Mouse (Mus musculus) stomach, embryonic 14.5 days (tissue): Measurements from ENCODE around the gene Them5. TPM values are rescaled to one million over a fixed set of nuclear protein-coding genes. Genes with fewer than 3 reads are reported as not detected.

Experiments used
- ATAC-seq: fragments of 200-750 bp; cut with Nextera tagmentation; 2 replicates; pipeline ENCODE4 v1.8.0; 2017; ENCODE audit warnings: low read depth, moderate TSS enrichment; ENCODE audit not compliant: insufficient number of reproducible peaks, insufficient read depth, low FRiP score
- H3K27ac ChIP-seq: fragments of 300-500 bp; sonication (generic); 2 replicates; pipeline ENCODE4 v1.5.1; 2014; ENCODE audit warnings: mild to moderate bottlenecking, low read length, moderate library complexity, mixed read lengths
- H3K27me3 ChIP-seq: fragments of 300-500 bp; sonication (generic); 2 replicates; pipeline ENCODE4 v1.6.1; 2014; ENCODE audit warnings: low read length, control low read depth, mixed read lengths; ENCODE audit not compliant: control insufficient read depth, insufficient read depth
- H3K36me3 ChIP-seq: fragments of 300-500 bp; sonication (generic); 2 replicates; pipeline ENCODE4 v1.6.1; 2014; ENCODE audit warnings: mild to moderate bottlenecking, control low read depth, low read length, moderate library complexity, mixed read lengths; ENCODE audit not compliant: control insufficient read depth, insufficient read depth
- H3K4me1 ChIP-seq: fragments of 300-500 bp; sonication (generic); 2 replicates; pipeline ENCODE4 v1.6.1; 2014; ENCODE audit warnings: low read length, control low read depth, mixed read lengths; ENCODE audit not compliant: control insufficient read depth, insufficient read depth
- H3K4me2 ChIP-seq: fragments of 300-500 bp; sonication (generic); replicated peaks from 2 replicates; pipeline ENCODE4 v1.6.1; 2014; ENCODE audit warnings: low read depth, low read length, control low read depth
- H3K4me3 ChIP-seq: fragments of 300-500 bp; sonication (generic); 2 replicates; pipeline ENCODE4 v1.5.1; 2014; ENCODE audit warnings: low read depth, low read length, control low read depth
- H3K9ac ChIP-seq: fragments of 300-500 bp; sonication (generic); replicated peaks from 2 replicates; pipeline ENCODE4 v1.6.1; 2014; ENCODE audit warnings: low read depth, mild to moderate bottlenecking, control low read depth, low read length, moderate library complexity, mixed read lengths
- H3K9me3 ChIP-seq: fragments of 300-500 bp; sonication (generic); 2 replicates; pipeline ENCODE4 v1.6.1; 2016; ENCODE audit warnings: low read depth, low read length, control low read depth; ENCODE audit not compliant: control insufficient read depth
- WGBS: fragments of 180-500 bp; shearing (Covaris S2); extraction: QIAGEN DNeasy Blood & Tissue Kit; methylation state at CpG from one replicate; pipeline ENCODE4 v1.1.7; 2014; 5-methylcytosine and 5-hydroxymethylcytosine counted together
- polyA plus RNA-seq: library from polyadenylated mRNA; unstranded; fragments of >200 nt; fragmentation: Nextera tagmentation; extraction: Ambion mirVana; gene quantifications from 2 replicates; pipeline ENCODE4 v1.2.1, GENCODE M21; 2014

Them5 gene
- polyA plus RNA-seq, 1 experiment from 2014 or later = 1.6 TPM

DNA sequence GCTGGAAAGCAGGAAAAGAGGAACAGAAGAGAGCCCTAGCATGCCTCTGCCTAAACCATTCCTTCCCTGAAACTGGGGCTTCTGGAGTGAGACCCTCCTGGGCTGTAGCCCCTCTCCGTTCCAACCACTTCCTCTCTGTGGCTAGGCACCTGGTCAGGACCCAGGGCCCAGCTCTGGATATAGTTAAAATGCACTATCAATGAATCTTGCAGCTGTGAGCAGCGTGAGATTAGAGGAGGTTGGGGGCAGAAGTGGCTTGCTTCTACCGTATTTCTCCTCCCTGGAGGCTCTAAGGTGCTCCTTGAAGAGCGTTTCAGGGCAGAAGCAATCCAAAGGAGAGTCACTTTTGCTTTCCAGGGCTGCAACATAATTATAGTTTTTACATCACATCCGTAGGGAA lies 40.4 kb downstream of the Them5 start:
- Histone ChIP-seq H3K9ac (no peak overlapping the region), H3K4me2 (no peak overlapping the region), H3K27me3 (no peaks in the 10 kb centered on the region), H3K36me3 (no peaks in the 10 kb centered on the region), H3K9me3 (no peaks in the 10 kb centered on the region), H3K4me3 (no peak overlapping the region), H3K27ac (no peak overlapping the region), H3K4me1 (no peaks in the 10 kb centered on the region)
- no peak for ATAC-seq
- 67% methylated on average over 5 of the region's 5 CpGs for WGBS

GRCm38 (mm10) chr3:94383476-94383875 lies 41.6 kb downstream of the Them5 start:
- no peaks in the 10 kb centered on the region for H3K9me3 ChIP-seq
- H3K36me3 ChIP-seq = no peaks in the 10 kb centered on the region
- no peaks in the 10 kb centered on the region for H3K27me3 ChIP-seq
- no peak for ATAC-seq
- 56% methylated on average over 3 of the region's 3 CpGs for WGBS
- H3K4me3 ChIP-seq = no peak overlapping the region
- no peak overlapping the region for H3K4me2 ChIP-seq
- H3K9ac ChIP-seq = no peak overlapping the region
- no peaks in the 10 kb centered on the region for H3K4me1 ChIP-seq
- no peak overlapping the region for H3K27ac ChIP-seq

GRCm38 (mm10) chr3:94386671-94387070 lies 44.8 kb downstream of the Them5 start:
- no peak overlapping the region for H3K4me2 ChIP-seq
- no peaks in the 10 kb centered on the region for H3K36me3 ChIP-seq
- H3K9me3 ChIP-seq = no peaks in the 10 kb centered on the region
- no peak overlapping the region for H3K27ac ChIP-seq
- no peak overlapping the region for H3K4me3 ChIP-seq
- WGBS = 61% methylated on average over 4 of the region's 4 CpGs
- no peaks in the 10 kb centered on the region for H3K27me3 ChIP-seq
- H3K4me1 ChIP-seq = no peaks in the 10 kb centered on the region
- no peak for ATAC-seq
- H3K9ac ChIP-seq = no peak overlapping the region

GRCm38 (mm10) chr3:94387391-94387790 lies 45.5 kb downstream of the Them5 start:
- ATAC-seq = no peak
- WGBS = 91% methylated on average over 10 of the region's 10 CpGs
- no peaks in the 10 kb centered on the region for H3K9me3 ChIP-seq

GRCm38 (mm10) chr3:94388047-94388446 lies 46.1 kb downstream of the Them5 start:
- Histone ChIP-seq H3K4me1 (no peaks in the 10 kb centered on the region), H3K36me3 (no peaks in the 10 kb centered on the region), H3K9ac (no peak overlapping the region), H3K27me3 (no peaks in the 10 kb centered on the region), H3K9me3 (no peaks in the 10 kb centered on the region), H3K4me3 (no peak overlapping the region), H3K27ac (no peak overlapping the region), H3K4me2 (no peak overlapping the region)
- no peak for ATAC-seq
- 77% methylated on average over 5 of the region's 5 CpGs for WGBS

More at GRCm38 (mm10) chr3:94387391-94387790, 45.5 kb downstream of the Them5 start:
- Histone ChIP-seq H3K4me3 (no peak overlapping the region), H3K27ac (no peak overlapping the region), H3K9ac (no peak overlapping the region), H3K36me3 (no peaks in the 10 kb centered on the region), H3K4me1 (no peaks in the 10 kb centered on the region), H3K27me3 (no peaks in the 10 kb centered on the region), H3K4me2 (no peak overlapping the region)

- Histone ChIP-seq H3K9me3 (no peaks in the 10 kb centered on the region), H3K27me3 (no peaks in the 10 kb centered on the region), H3K27ac (no peak overlapping the region), H3K36me3 (no peaks in the 10 kb centered on the region), H3K4me1 (no peaks in the 10 kb centered on the region), H3K4me3 (no peak overlapping the region), H3K9ac (no peak overlapping the region), H3K4me2 (no peak overlapping the region)
- 93% methylated on average over 16 of the region's 16 CpGs for WGBS
- ATAC-seq = no peak
Measured at GRCm38 (mm10) chr3:94389420-94389819, 47.5 kb downstream of the Them5 start.

GRCm38 (mm10) chr3:94391001-94391400 lies 49.1 kb downstream of the Them5 start:
- no peaks in the 10 kb centered on the region for H3K9me3 ChIP-seq
- no peak overlapping the region for H3K27ac ChIP-seq
- no peaks in the 10 kb centered on the region for H3K4me1 ChIP-seq
- no peak overlapping the region for H3K9ac ChIP-seq
- H3K36me3 ChIP-seq = no peaks in the 10 kb centered on the region
- WGBS = 80% methylated on average over 5 of the region's 5 CpGs
- H3K4me2 ChIP-seq = no peak overlapping the region
- no peak overlapping the region for H3K4me3 ChIP-seq
- no peak for ATAC-seq
- no peaks in the 10 kb centered on the region for H3K27me3 ChIP-seq

GRCm38 (mm10) chr3:94392128-94392527 lies 50.2 kb downstream of the Them5 start:
- ATAC-seq = no peak
- WGBS = 75% methylated on average over 2 of the region's 2 CpGs
- no peak overlapping the region for H3K27ac ChIP-seq

GRCm38 (mm10) chr3:94393049-94393448 lies 51.1 kb downstream of the Them5 start:
- H3K4me1 ChIP-seq = no peaks in the 10 kb centered on the region
- H3K36me3 ChIP-seq = no peaks in the 10 kb centered on the region
- no peak overlapping the region for H3K4me2 ChIP-seq
- WGBS = 67% methylated on average over 4 of the region's 4 CpGs
- no peak overlapping the region for H3K4me3 ChIP-seq
- no peak overlapping the region for H3K9ac ChIP-seq
- no peak for ATAC-seq
- H3K9me3 ChIP-seq = no peaks in the 10 kb centered on the region
- H3K27me3 ChIP-seq = no peaks in the 10 kb centered on the region
- H3K27ac ChIP-seq = no peak overlapping the region

More at GRCm38 (mm10) chr3:94392128-94392527, 50.2 kb downstream of the Them5 start:
- H3K4me1 ChIP-seq = no peaks in the 10 kb centered on the region
- H3K36me3 ChIP-seq = no peaks in the 10 kb centered on the region
- H3K4me2 ChIP-seq = no peak overlapping the region
- H3K4me3 ChIP-seq = no peak overlapping the region
- H3K9me3 ChIP-seq = no peaks in the 10 kb centered on the region
- H3K9ac ChIP-seq = no peak overlapping the region
- no peaks in the 10 kb centered on the region for H3K27me3 ChIP-seq
